Mouse (Mus musculus): ENCODE measurements at regions not wholly inside any gene's neighbourhood (a gene's known extent, or its start where the extent isn't known, plus 50 kb on each side); places are given as distances from the start of the nearest gene placed in this dataset.

GRCm38 (mm10) chr7:36866602-36867001 lies 168.7 kb downstream of the Tshz3 start:
- no peaks in the 10 kb centered on the region for H3K4me1 ChIP-seq (replicated peaks; ENCODE audit: control insufficient read depth, insufficient read depth, low read length)
- WGBS = 81% methylated on average over 12 of the region's 12 CpGs
- H3K27me3 ChIP-seq (replicated peaks; ENCODE audit: control insufficient read depth, insufficient read depth, low read length) = no peaks in the 10 kb centered on the region
- DNase-seq (ENCODE audit: low spot score) (no peak), ATAC-seq (replicated peaks; ENCODE audit: low FRiP score) (no peak)
- H3K4me3 ChIP-seq (ENCODE audit: low read depth, low read length) = no peak overlapping the region
- no peak overlapping the region for H3K4me2 ChIP-seq
- H3K27ac ChIP-seq (ENCODE audit: low read depth, low read length) = no peak overlapping the region
- H3K9ac ChIP-seq (ENCODE audit: low read depth, low read length) = no peak overlapping the region
- no peaks in the 10 kb centered on the region for H3K9me3 ChIP-seq (ENCODE audit: control insufficient read depth, low read length)
- no peaks in the 10 kb centered on the region for H3K36me3 ChIP-seq (ENCODE audit: control insufficient read depth, insufficient read depth, low read length)

DNA sequence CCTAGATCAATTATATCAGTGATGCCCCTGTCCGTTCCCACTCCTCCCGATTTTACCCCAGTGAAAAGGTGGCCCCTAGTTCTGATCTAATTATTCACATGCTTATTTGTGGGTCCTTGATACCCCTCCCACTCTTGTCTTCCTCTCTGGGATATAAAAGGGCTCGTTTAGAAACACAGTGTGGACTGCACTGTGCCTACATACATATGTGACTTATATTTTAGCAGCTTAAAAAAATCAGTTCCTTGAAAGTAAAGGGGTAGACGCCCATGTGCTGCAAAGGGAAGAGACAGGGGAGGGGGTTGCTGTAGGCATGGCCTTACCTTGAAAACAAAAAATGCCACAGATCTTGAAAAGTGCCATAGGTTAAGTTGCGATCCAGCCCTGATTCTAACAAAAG lies 176.1 kb downstream of the Tshz3 start:
- H3K36me3 ChIP-seq (ENCODE audit: control insufficient read depth, insufficient read depth, low read length) = no peaks in the 10 kb centered on the region
- no peak overlapping the region for H3K27ac ChIP-seq (ENCODE audit: low read depth, low read length)
- H3K4me1 ChIP-seq (replicated peaks; ENCODE audit: control insufficient read depth, insufficient read depth, low read length) = peaks cover 6% of the 10 kb centered on the region; the same call in 1 of the 2 replicates
- no peak overlapping the region for H3K4me2 ChIP-seq
- DNase-seq (ENCODE audit: low spot score) = no peak
- no peak for ATAC-seq (replicated peaks; ENCODE audit: low FRiP score)
- no peaks in the 10 kb centered on the region for H3K9me3 ChIP-seq (ENCODE audit: control insufficient read depth, low read length)
- no peaks in the 10 kb centered on the region for H3K27me3 ChIP-seq (replicated peaks; ENCODE audit: control insufficient read depth, insufficient read depth, low read length)
- H3K9ac ChIP-seq (ENCODE audit: low read depth, low read length) = no peak overlapping the region
- H3K4me3 ChIP-seq (ENCODE audit: low read depth, low read length) = no peak overlapping the region
- WGBS = 79% methylated on average over 5 of the region's 5 CpGs

- H3K4me3 ChIP-seq (ENCODE audit: low read depth, low read length) = no peak overlapping the region
- H3K27me3 ChIP-seq (replicated peaks; ENCODE audit: control insufficient read depth, insufficient read depth, low read length) = no peaks in the 10 kb centered on the region
- ATAC-seq (replicated peaks; ENCODE audit: low FRiP score) = no peak
- DNase-seq (ENCODE audit: low spot score) = no peak
- no peaks in the 10 kb centered on the region for H3K9me3 ChIP-seq (ENCODE audit: control insufficient read depth, low read length)
- H3K4me1 ChIP-seq (replicated peaks; ENCODE audit: control insufficient read depth, insufficient read depth, low read length) = peaks cover 6% of the 10 kb centered on the region; the same call in 1 of the 2 replicates
- no peak overlapping the region for H3K4me2 ChIP-seq
- no peaks in the 10 kb centered on the region for H3K36me3 ChIP-seq (ENCODE audit: control insufficient read depth, insufficient read depth, low read length)
- H3K27ac ChIP-seq (ENCODE audit: low read depth, low read length) = no peak overlapping the region
- 42% methylated on average over 7 of the region's 7 CpGs for WGBS
- no peak overlapping the region for H3K9ac ChIP-seq (ENCODE audit: low read depth, low read length)
Observed at GRCm38 (mm10) chr7:36877686-36878085, 179.8 kb downstream of the Tshz3 start.

DNA sequence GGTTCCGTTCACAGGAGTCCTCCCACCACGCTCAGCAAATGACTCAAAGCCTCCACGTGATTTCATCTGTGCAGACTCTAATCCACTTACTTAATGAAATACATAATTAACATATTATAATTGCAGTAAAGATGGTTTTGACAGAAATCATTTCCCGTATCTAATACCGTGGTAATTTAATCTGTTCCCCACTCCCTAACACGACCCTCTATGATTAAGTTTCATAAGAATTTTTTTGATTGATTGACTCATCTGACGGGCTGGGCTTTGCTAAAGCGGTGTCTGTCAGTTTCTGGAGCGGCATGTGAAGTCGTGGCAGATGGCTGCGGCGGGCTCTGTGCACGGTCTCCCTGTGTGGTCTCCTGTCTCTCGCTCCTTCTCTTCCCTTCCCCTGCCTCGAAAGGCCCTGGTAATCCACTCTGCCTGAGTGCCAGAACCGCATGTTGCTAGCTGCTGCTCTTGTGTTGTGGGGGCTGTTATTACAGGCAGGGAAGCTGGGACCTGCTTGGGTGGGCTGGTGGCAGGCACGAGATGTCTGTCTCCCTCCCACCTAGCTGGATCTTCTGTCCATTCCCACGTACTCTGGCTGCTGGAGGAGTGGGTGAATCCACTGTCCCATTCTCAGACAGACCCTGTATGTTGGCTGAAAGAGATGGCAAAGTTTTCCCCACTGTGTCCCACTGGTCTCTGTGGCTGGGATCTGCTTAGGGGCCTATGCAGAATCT lies 195.0 kb downstream of the Tshz3 start:
- DNase-seq (ENCODE audit: low spot score) = no peak
- Histone ChIP-seq H3K4me1 (replicated peaks; ENCODE audit: control insufficient read depth, insufficient read depth, low read length) (peaks cover 5% of the 10 kb centered on the region; the same call in 1 of the 2 replicates), H3K27ac (ENCODE audit: low read depth, low read length) (no peak overlapping the region), H3K9me3 (ENCODE audit: control insufficient read depth, low read length) (no peaks in the 10 kb centered on the region), H3K9ac (ENCODE audit: low read depth, low read length) (no peak overlapping the region), H3K27me3 (replicated peaks; ENCODE audit: control insufficient read depth, insufficient read depth, low read length) (no peaks in the 10 kb centered on the region), H3K36me3 (ENCODE audit: control insufficient read depth, insufficient read depth, low read length) (no peaks in the 10 kb centered on the region), H3K4me2 (no peak overlapping the region), H3K4me3 (ENCODE audit: low read depth, low read length) (no peak overlapping the region)
- 67% methylated on average over 18 of the region's 18 CpGs for WGBS
- ATAC-seq (replicated peaks; ENCODE audit: low FRiP score) = no peak

DNA sequence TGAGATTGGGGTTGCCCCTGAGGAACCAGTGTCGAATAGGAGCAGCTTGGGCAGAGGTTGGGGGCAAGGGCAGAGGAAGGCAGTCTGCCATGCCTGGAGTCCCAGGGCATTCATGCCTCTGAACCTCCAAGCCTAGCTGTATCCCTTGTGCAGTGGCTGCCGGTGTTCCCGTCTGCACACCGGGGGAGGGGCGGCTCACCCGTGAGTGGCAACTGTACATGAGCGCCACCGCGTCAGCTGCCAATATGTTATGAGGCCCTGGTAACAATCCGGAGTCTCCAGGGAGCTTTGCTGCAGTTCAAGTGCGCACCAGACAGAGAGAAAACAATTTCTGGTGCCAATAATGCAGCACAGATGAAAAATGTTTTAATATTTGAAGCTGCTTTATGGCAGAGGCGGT lies 198.4 kb downstream of the Tshz3 start:
- Histone ChIP-seq H3K4me2 (no peak overlapping the region), H3K27ac (ENCODE audit: low read depth, low read length) (no peak overlapping the region), H3K9ac (ENCODE audit: low read depth, low read length) (no peak overlapping the region), H3K9me3 (ENCODE audit: control insufficient read depth, low read length) (no peaks in the 10 kb centered on the region), H3K4me3 (ENCODE audit: low read depth, low read length) (no peak overlapping the region), H3K36me3 (ENCODE audit: control insufficient read depth, insufficient read depth, low read length) (no peaks in the 10 kb centered on the region), H3K4me1 (replicated peaks; ENCODE audit: control insufficient read depth, insufficient read depth, low read length) (peaks cover 5% of the 10 kb centered on the region; the same call in 1 of the 2 replicates), H3K27me3 (replicated peaks; ENCODE audit: control insufficient read depth, insufficient read depth, low read length) (no peaks in the 10 kb centered on the region)
- no peak for ATAC-seq (replicated peaks; ENCODE audit: low FRiP score)
- DNase-seq (ENCODE audit: low spot score) = no peak
- WGBS = 80% methylated on average over 12 of the region's 12 CpGs

DNA sequence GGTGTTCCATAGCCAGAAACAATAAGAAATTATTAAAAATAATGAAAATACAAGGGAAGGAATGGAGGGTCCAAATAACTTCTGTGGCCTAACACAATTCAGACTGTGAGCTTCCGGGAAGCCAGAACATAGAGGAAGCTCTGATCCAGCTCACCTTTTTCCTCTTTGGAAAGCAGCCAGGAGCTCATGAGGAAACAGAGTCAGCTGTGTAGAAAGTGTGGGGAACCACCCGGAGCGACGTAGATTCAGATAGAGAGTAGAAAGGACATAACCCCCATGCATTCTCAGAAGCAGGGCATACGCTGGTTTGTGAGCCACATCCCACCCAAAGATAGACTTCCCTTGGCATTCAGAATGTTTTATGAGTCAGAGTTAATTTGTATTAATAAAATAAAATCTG lies 203.6 kb downstream of the Tshz3 start:
- WGBS = 83% methylated on average over 5 of the region's 5 CpGs
- no peaks in the 10 kb centered on the region for H3K27me3 ChIP-seq (replicated peaks; ENCODE audit: control insufficient read depth, insufficient read depth, low read length)
- no peak overlapping the region for H3K27ac ChIP-seq (ENCODE audit: low read depth, low read length)
- H3K9me3 ChIP-seq (ENCODE audit: control insufficient read depth, low read length) = no peaks in the 10 kb centered on the region
- no peak overlapping the region for H3K4me2 ChIP-seq
- H3K4me1 ChIP-seq (replicated peaks; ENCODE audit: control insufficient read depth, insufficient read depth, low read length) = peaks cover 5% of the 10 kb centered on the region; the same call in 1 of the 2 replicates
- H3K9ac ChIP-seq (ENCODE audit: low read depth, low read length) = no peak overlapping the region
- no peak for DNase-seq (ENCODE audit: low spot score)
- no peak for ATAC-seq (replicated peaks; ENCODE audit: low FRiP score)
- H3K4me3 ChIP-seq (ENCODE audit: low read depth, low read length) = no peak overlapping the region
- H3K36me3 ChIP-seq (ENCODE audit: control insufficient read depth, insufficient read depth, low read length) = no peaks in the 10 kb centered on the region

DNA sequence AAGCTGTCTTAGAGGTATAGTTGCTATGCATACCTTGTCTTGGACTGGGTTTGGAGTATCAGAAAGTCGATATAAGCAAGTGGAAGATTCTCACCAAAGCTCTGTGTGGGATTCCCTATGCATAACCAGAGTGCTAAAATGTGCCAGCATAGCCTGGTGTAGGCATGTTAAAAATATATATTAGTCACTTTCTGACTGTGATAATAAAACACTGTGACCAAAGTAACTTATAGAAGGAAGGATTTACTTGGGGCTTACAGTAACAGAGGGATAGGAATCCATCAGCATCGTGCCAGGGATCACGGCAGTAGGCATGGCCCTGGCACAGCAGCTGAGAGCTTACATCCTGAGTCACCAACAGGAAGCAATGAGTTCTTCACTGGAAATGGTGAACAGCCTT lies 215.4 kb downstream of the Tshz3 start:
- Histone ChIP-seq H3K36me3 (ENCODE audit: control insufficient read depth, insufficient read depth, low read length) (no peaks in the 10 kb centered on the region), H3K27me3 (replicated peaks; ENCODE audit: control insufficient read depth, insufficient read depth, low read length) (no peaks in the 10 kb centered on the region), H3K9ac (ENCODE audit: low read depth, low read length) (no peak overlapping the region), H3K27ac (ENCODE audit: low read depth, low read length) (no peak overlapping the region), H3K4me1 (replicated peaks; ENCODE audit: control insufficient read depth, insufficient read depth, low read length) (no peaks in the 10 kb centered on the region), H3K4me2 (no peak overlapping the region), H3K4me3 (ENCODE audit: low read depth, low read length) (no peak overlapping the region), H3K9me3 (ENCODE audit: control insufficient read depth, low read length) (no peaks in the 10 kb centered on the region)
- WGBS = 76% methylated on average over 3 of the region's 3 CpGs
- no peak for ATAC-seq (replicated peaks; ENCODE audit: low FRiP score)
- no peak for DNase-seq (ENCODE audit: low spot score)

DNA sequence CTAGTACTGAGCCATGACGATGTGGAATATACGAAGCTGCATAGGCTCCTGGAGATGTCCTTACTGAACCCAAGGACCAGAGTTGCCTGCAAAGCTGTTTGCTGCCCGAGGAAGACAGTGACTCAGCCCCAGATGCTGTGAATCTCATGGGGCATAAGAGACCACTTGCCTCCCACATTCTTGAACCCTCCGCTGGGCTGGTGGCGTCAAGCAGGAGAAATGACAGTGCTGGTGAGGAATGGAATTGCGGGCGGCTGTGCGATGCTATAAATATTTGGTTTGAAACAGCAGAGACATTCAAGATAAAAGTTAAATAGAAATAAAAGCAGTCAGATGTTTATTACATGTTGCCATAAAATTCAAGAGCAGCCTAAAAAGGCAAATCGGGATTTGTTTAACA lies 216.3 kb downstream of the Tshz3 start:
- H3K36me3 ChIP-seq (ENCODE audit: control insufficient read depth, insufficient read depth, low read length) = no peaks in the 10 kb centered on the region

DNA sequence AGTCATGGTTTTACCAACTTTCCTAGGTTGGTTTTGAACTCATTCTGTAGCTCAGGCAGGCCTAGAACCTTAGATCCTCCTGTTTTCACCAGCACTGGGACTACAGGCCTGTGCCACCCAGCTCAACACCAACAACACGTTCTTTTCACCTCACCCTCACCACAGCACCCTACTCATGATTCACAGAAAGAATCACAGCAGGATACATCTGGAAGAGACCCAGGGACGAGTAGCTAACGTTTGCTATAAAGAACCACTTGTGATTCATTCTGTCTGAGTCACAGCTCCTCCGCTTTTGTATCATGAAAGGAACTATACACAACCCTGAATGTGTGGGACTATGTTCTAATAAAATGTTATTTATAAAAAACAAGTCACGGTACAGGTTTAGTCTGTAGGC lies 217.3 kb downstream of the Tshz3 start:
- H3K9me3 ChIP-seq (ENCODE audit: control insufficient read depth, low read length) = no peaks in the 10 kb centered on the region
- ATAC-seq (replicated peaks; ENCODE audit: low FRiP score) (no peak), DNase-seq (ENCODE audit: low spot score) (no peak)
- H3K27me3 ChIP-seq (replicated peaks; ENCODE audit: control insufficient read depth, insufficient read depth, low read length) = no peaks in the 10 kb centered on the region
- H3K4me2 ChIP-seq = no peak overlapping the region
- no peak overlapping the region for H3K27ac ChIP-seq (ENCODE audit: low read depth, low read length)
- no peak overlapping the region for H3K9ac ChIP-seq (ENCODE audit: low read depth, low read length)
- 80% methylated on average over 5 of the region's 5 CpGs for WGBS
- no peaks in the 10 kb centered on the region for H3K4me1 ChIP-seq (replicated peaks; ENCODE audit: control insufficient read depth, insufficient read depth, low read length)
- H3K4me3 ChIP-seq (ENCODE audit: low read depth, low read length) = no peak overlapping the region
- H3K36me3 ChIP-seq (ENCODE audit: control insufficient read depth, insufficient read depth, low read length) = no peaks in the 10 kb centered on the region

More for the DNA sequence above, 216.3 kb downstream of the Tshz3 start:
- H3K27ac ChIP-seq (ENCODE audit: low read depth, low read length) = no peak overlapping the region
- H3K4me2 ChIP-seq = no peak overlapping the region
- DNase-seq (ENCODE audit: low spot score) (no peak), ATAC-seq (replicated peaks; ENCODE audit: low FRiP score) (no peak)
- H3K27me3 ChIP-seq (replicated peaks; ENCODE audit: control insufficient read depth, insufficient read depth, low read length) = no peaks in the 10 kb centered on the region
- no peaks in the 10 kb centered on the region for H3K9me3 ChIP-seq (ENCODE audit: control insufficient read depth, low read length)
- no peak overlapping the region for H3K9ac ChIP-seq (ENCODE audit: low read depth, low read length)
- H3K4me1 ChIP-seq (replicated peaks; ENCODE audit: control insufficient read depth, insufficient read depth, low read length) = no peaks in the 10 kb centered on the region
- H3K4me3 ChIP-seq (ENCODE audit: low read depth, low read length) = no peak overlapping the region
- 73% methylated on average over 9 of the region's 9 CpGs for WGBS

Data from liver, embryonic 11.5 days (tissue).